Mouse (Mus musculus) Muller cell, postnatal 12 days (primary cell): ENCODE results near the gene Naglu.

Experiments
- DNase-seq: peaks from one replicate; pipeline ENCODE4 v3.0.0-alpha.2; 2015; ENCODE audit errors: inconsistent ontology term

The Naglu gene

GRCm38 (mm10) chr11:101084246-101084645 lies 14.4 kb downstream of the Naglu start:
- DNase-seq: no peak

GRCm38 (mm10) chr11:101084811-101085210 lies 15.0 kb downstream of the Naglu start:
- DNase-seq: no peak

DNA sequence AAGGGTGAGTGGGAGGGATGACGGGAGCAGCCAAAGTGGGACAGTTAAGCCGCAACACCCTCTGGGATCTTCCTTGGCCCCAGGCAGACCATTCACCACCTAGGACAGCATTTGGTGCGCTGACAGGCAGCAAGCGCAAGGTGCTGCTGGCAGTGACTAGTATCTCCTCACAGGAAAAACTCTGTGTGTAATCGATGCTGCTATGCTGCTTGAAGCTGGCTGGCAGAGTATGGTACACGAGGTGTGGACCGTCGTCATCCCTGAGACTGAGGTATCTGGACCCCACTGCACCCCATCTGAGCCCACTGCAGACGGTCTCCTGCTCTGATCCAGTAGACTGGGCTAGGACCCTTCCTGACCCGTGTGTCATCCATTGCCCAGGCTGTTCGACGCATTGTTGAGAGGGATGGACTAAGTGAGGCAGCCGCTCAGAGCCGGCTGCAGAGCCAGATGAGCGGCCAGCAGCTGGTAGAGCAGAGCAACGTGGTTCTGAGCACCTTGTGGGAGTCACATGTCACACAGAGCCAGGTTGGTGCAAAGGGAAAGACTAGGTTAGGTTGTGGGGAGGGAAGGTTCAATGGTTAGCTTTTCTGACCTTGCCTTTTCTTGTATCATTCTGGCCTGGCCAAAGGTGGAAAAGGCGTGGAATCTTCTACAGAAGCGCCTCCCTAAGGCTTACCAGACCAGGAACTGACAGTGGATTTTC lies 16.0 kb downstream of the Naglu start:
- DNase-seq: no peak

DNA sequence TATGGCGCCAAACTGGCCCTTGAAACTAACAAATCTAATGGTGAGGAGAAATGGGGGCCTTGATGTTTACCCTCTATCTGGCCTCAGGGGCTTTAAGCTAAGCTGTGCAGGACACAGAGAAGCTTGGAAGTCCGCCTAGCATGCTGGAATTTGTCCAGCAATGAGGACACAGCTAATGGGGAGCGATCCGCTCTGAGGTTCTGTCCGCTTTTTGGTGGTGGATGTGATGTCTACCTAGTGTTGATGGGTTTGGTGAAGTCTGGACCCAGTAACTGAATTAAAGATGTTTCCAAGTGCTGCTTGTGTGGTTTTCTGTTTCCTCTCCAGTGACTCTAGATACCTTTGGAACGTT lies 16.5 kb downstream of the Naglu start:
- no peak for DNase-seq

DNA sequence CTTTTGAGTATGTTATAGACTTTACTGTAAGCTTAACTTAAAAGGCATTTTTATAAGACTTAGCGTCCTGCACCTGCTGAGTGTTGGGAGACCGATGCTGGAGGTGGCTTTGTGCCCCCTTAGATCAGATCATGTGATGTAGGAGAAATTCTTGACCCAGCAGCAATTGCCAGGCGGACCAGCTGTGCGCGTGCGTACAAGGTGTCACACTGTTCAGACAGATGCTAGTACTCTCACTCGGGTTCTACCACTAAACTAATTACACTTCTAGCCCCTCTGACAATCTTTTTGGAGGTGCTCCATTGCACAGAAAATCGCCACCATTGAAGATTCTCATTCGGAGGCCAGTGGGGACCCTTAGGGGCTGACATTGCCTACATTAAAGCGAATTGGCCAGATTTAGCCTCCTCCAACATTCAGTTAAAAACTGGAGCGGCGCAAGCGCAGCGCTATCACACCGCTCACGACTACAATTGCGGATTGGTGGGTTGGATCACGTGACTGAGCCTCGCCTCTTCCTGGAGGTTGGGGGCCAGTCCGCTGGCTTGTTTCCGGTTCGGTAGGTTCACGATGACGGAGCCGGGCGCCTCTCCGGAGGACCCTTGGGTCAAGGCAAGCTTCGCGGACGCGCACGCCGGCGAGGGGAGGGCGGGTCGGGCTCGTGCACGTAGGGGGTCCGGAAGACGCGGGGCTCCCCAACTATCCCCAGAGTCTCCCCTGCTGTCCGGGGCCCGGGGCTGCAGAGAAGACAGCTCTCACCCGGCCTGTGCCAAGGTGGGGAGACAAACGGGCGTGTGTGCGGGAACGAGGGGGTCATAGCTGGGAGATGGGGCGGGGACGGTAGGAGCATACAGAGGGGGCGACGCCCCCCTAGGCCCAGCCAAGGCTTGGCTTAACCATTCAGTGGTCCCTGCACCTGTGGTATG lies 17.2 kb downstream of the Naglu start, which contains the start of gene Mlx:
Gene Mlx (plus strand): TSS at position 522 of the 926 bp plus-strand sequence.
- DNase-seq: peak; percentile 87

- DNase-seq: no peak
Measured at GRCm38 (mm10) chr11:101087682-101088055, 17.9 kb downstream of the Naglu start.

- DNase-seq: no peak
Measured at GRCm38 (mm10) chr11:101089931-101090330, 20.1 kb downstream of the Naglu start.

- DNase-seq: no peak
Measured at GRCm38 (mm10) chr11:101094930-101095313, 25.1 kb downstream of the Naglu start.

GRCm38 (mm10) chr11:101095314-101096024 lies 25.7 kb downstream of the Naglu start, which contains the start of gene Psmc3ip:
TSS of gene Psmc3ip (minus strand) at chr11:101095436.
- peak; percentile 95 for DNase-seq

GRCm38 (mm10) chr11:101098231-101098630 lies 28.4 kb downstream of the Naglu start:
- DNase-seq: no peak

DNA sequence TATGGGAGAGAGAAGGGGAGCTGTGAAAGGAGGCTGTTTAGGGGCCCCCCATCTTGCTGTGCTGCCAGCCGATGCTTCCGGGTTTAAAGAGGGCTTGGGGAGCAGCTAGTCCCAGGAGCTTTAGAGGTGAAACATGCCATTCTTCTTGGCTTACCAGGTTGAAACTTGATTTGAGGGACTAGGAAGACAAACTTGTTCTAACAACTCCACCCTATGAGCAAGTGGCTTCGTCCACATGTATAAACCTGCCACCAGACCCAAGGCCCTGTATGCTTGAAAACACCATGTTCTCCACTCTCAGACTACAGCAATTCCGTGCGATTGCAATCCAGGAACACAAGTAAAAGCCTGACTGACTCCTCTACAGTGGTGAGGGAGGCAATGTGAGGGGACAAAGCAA lies 33.2 kb downstream of the Naglu start:
- no peak for DNase-seq

GRCm38 (mm10) chr11:101109351-101109750 lies 39.5 kb downstream of the Naglu start:
- no peak for DNase-seq

DNA sequence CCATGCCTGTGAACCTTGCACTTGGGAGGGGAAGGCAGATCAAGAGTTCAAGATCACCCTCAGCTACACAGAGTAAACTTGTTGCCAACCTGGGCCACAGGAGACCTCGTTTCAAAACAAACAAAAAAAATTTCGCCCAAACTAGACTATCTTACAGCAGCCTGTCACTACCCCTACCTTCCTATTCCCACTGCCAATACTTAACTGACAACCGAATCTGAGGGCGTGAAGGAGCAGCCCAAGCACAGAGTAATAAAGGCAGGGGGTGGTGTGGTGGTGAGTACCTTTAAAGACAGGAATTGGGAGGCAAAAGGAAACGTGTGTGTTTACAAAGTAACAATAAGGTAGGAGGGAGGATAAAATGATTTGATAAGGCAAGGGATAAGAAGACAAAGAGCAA lies 40.9 kb downstream of the Naglu start:
- DNase-seq: no peak

GRCm38 (mm10) chr11:101111178-101111577 lies 41.4 kb downstream of the Naglu start:
- no peak for DNase-seq

- DNase-seq: no peak
Measured at GRCm38 (mm10) chr11:101112186-101112585, 42.4 kb downstream of the Naglu start.

GRCm38 (mm10) chr11:101115564-101115963 lies 45.8 kb downstream of the Naglu start:
- DNase-seq: peak; percentile 33

DNA sequence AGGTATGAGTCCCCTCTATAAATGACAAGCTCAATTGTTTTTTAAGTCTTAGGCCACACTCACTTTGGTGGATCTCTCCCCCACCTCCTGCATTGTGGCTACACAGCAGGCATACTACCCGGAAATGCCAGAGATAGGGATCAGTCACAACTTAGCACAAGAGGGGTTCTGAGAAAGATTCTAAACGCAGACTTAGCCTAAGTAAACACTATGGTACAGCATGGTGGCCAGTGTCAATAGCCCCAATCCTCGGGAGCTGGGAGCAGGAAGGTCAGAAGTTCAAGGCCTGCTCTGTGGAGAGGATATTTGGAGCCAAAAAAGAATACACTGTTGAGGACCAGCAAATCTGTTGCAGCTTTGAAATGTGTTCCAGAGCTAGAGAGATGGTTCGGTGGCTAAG lies 48.3 kb downstream of the Naglu start:
- no peak for DNase-seq

DNA sequence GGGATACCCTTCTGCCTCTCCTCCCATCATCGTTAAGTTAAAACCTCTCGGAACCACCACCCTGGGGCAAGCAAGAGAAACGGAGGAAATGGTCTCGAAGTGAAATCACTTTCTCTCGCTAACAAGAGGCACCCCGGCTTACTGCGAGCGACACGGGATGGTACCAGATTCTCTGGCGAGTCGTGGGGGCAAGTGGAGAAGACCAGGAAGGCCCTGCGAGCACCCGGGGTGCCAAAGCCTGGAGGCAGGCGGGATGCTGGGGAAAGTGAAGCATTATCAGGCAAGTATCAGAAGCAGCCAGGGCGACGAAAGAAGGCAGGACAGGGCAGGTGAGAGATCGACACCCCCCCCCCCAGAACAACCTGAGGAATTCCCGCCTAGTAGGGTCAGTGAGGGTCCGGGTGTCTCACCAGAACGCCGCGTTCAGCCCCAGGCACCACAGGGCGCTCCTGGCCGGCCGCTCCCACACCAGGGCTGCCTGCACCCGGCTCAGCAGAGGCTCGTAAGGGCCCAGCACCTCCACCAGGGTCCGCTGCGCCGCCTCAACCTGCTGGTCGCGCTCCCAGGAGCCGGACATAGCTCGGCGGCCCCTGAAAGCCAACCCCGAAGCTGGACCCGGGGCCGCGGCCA lies 49.4 kb downstream of the Naglu start:
- DNase-seq: no peak

DNA sequence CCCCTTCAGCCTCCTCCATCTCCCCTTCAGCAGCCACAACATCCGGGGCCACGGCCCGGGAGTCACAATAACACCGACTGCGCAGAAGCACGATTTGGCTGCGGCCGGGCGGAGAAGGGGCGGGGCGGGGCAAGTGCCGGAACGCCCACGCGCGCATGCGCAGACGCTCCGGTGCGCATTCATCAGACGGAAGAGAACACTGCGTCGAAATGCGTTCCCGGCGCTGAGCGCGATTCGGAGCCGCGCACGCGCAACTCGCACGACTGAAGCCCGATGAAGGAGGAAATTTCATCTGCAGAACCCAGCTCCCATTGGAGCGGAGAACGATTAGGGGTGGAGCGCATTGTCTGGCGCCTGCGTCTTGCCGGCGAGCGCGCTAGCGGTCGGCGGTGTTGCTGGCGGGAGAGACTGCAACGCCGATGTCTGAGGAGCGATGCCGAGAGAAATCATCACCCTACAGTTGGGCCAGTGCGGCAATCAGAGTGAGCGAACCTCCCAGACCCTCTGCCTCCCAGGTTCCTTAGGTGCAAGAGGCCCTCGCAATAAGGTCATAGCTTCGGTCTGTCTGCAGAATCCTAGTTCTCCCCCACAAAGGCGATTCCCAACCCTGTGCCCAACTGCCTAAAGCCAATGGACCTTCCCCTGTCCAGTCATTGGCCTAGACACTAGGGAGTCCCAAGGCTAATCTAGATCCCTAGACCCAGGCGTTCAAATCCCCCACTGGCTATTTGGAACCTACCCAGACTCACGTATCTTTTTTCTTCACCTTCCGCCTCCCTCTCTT lies 50.1 kb downstream of the Naglu start, which contains the start of the genes Retreg3 and Tubg1:
Gene Retreg3 (minus strand): TSS at position 133 of the 784 bp plus-strand sequence.
Gene Tubg1 (plus strand): TSS at position 178 of the 784 bp plus-strand sequence.
- DNase-seq: peak; percentile 100

DNA sequence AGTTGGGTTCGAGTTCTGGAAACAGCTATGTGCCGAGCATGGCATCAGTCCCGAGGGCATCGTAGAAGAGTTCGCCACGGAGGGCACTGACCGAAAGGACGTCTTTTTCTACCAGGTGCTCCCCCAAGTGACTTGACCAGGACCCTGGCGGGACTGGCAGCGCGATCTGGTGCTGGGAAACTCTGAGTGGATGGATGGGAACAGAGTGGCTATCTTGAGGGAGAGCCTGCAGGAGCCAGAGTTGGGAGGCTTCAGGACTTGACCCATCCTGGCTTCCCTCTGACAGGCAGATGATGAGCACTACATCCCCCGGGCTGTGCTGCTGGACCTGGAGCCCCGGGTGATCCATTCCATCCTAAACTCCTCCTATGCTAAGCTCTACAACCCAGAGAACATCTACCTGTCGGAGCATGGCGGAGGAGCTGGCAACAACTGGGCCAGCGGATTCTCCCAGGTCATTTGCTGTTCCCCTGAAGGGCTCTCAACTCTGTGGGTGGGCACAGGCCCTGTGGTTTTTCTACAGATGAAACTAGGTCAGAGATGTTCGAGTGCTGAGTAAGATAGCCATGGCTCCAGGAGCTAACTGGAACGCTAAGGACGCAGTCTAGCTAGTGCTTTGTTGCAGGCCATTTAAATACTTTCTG lies 50.9 kb downstream of the Naglu start:
- peak; percentile 64 for DNase-seq
